Mouse (Mus musculus) heart, embryonic 11.5 days (tissue): ENCODE results near the gene Gm20388. TPM values are rescaled to one million over a fixed set of nuclear protein-coding genes. Genes with fewer than 3 reads are reported as not detected.

Experiments used
- ATAC-seq: fragments of 200-750 bp; cut with Nextera tagmentation; replicated peaks from 2 replicates; pipeline ENCODE4 v1.8.0; 2017; ENCODE audit warnings: moderate library complexity; ENCODE audit not compliant: insufficient number of reproducible peaks, low FRiP score, low TSS enrichment
- H3K27ac ChIP-seq: fragments of 300-500 bp; sonication (generic); 2 replicates; pipeline ENCODE4 v1.5.1; 2014; ENCODE audit warnings: mild to moderate bottlenecking, low read depth, low read length
- H3K27me3 ChIP-seq: fragments of 300-500 bp; sonication (generic); 2 replicates; pipeline ENCODE4 v1.6.1; 2014; ENCODE audit warnings: mild to moderate bottlenecking, low read length, mixed read lengths; ENCODE audit not compliant: control insufficient read depth, insufficient read depth
- H3K36me3 ChIP-seq: fragments of 300-500 bp; sonication (generic); 2 replicates; pipeline ENCODE4 v1.6.1; 2014; ENCODE audit warnings: mild to moderate bottlenecking, low read length, moderate library complexity, mixed read lengths; ENCODE audit not compliant: control insufficient read depth, insufficient read depth
- H3K4me1 ChIP-seq: fragments of 300-500 bp; sonication (generic); 2 replicates; pipeline ENCODE4 v1.6.1; 2014; ENCODE audit warnings: low read length; ENCODE audit not compliant: control insufficient read depth, insufficient read depth
- H3K4me2 ChIP-seq: fragments of 300-500 bp; sonication (generic); 2 replicates; pipeline ENCODE4 v1.6.1; 2014; ENCODE audit warnings: mild to moderate bottlenecking, moderate library complexity
- H3K4me3 ChIP-seq: fragments of 300-500 bp; sonication (generic); 2 replicates; pipeline ENCODE4 v1.5.1; 2014; ENCODE audit warnings: low read depth, low read length
- H3K9ac ChIP-seq: fragments of 300-500 bp; sonication (generic); 2 replicates; pipeline ENCODE4 v1.6.1; 2014; ENCODE audit warnings: mild to moderate bottlenecking, low read depth, low read length, moderate library complexity
- H3K9me3 ChIP-seq: fragments of 300-500 bp; sonication (generic); replicated peaks from 2 replicates; pipeline ENCODE4 v1.6.1; 2016; ENCODE audit warnings: low read length; ENCODE audit not compliant: control insufficient read depth
- WGBS: fragments of 180-500 bp; shearing (Covaris S2); extraction: QIAGEN DNeasy Blood & Tissue Kit; methylation state at CpG from one replicate; pipeline ENCODE4 v1.1.7; 2014; ENCODE audit not compliant: insufficient replicate concordance; 5-methylcytosine and 5-hydroxymethylcytosine counted together
- polyA plus RNA-seq: library from polyadenylated mRNA; unstranded; fragments of >200 nt; fragmentation: Nextera tagmentation; extraction: Ambion mirVana; gene quantifications from 2 replicates; pipeline ENCODE4 v1.2.1, GENCODE M21; 2014

The Gm20388 gene
- polyA plus RNA-seq, 1 experiment from 2014 or later, result 6.4 TPM

GRCm38 (mm10) chr8:121002871-121003539 lies 1092.4 kb downstream of the Gm20388 start:
- Histone ChIP-seq H3K36me3 (no peaks in the 10 kb centered on the region), H3K9me3 (0 out of 2 replicates have a peak, but pooled peaks cover 3% of the 10 kb centered on the region), H3K27me3 (peaks cover 40% of the 10 kb centered on the region), H3K27ac (no peak overlapping the region), H3K4me2 (no peak overlapping the region), H3K4me3 (no peak overlapping the region), H3K9ac (no peak overlapping the region), H3K4me1 (peaks cover 8% of the 10 kb centered on the region; the same call in 1 of the 2 replicates)
- WGBS, result 34% methylated on average over 17 of the region's 17 CpGs
- no peak for ATAC-seq

- H3K27me3 ChIP-seq, result peaks cover 41% of the 10 kb centered on the region
- H3K4me3 ChIP-seq, result no peak overlapping the region
- no peaks in the 10 kb centered on the region for H3K36me3 ChIP-seq
- WGBS, result 33% methylated on average over 2 of the region's 2 CpGs
- 0 out of 2 replicates have a peak, but pooled peaks cover 3% of the 10 kb centered on the region for H3K9me3 ChIP-seq
- ATAC-seq, result no peak
- H3K27ac ChIP-seq, result no peak overlapping the region
- peaks cover 8% of the 10 kb centered on the region; the same call in 1 of the 2 replicates for H3K4me1 ChIP-seq
- H3K4me2 ChIP-seq, result no peak overlapping the region
- no peak overlapping the region for H3K9ac ChIP-seq
Observed at GRCm38 (mm10) chr8:121003639-121004038, 1093.0 kb downstream of the Gm20388 start.

- peaks cover 62% of the 10 kb centered on the region for H3K27me3 ChIP-seq
- ATAC-seq, result no peak
- H3K4me3 ChIP-seq, result no peak overlapping the region
- no peak overlapping the region for H3K27ac ChIP-seq
- no peak overlapping the region for H3K4me2 ChIP-seq
- no peaks in the 10 kb centered on the region for H3K9me3 ChIP-seq
- H3K4me1 ChIP-seq, result no peaks in the 10 kb centered on the region
- 57% methylated on average over 6 of the region's 6 CpGs for whole genome bisulfite sequencing
- no peaks in the 10 kb centered on the region for H3K36me3 ChIP-seq
- no peak overlapping the region for H3K9ac ChIP-seq
Observed at GRCm38 (mm10) chr8:121013318-121013717, 1102.7 kb downstream of the Gm20388 start.

- Histone ChIP-seq H3K4me1 (peaks cover 6% of the 10 kb centered on the region; the same call in 1 of the 2 replicates), H3K4me3 (no peak overlapping the region), H3K27me3 (peaks cover 60% of the 10 kb centered on the region), H3K27ac (no peak overlapping the region), H3K36me3 (no peaks in the 10 kb centered on the region), H3K9me3 (no peaks in the 10 kb centered on the region), H3K4me2 (no peak overlapping the region), H3K9ac (no peak overlapping the region)
- 72% methylated on average over 17 of the region's 17 CpGs for WGBS
- no peak for ATAC-seq
Observed at GRCm38 (mm10) chr8:121016621-121017020, 1106.0 kb downstream of the Gm20388 start.

- Histone ChIP-seq H3K27ac (no peak overlapping the region), H3K4me1 (peaks cover 8% of the 10 kb centered on the region; the same call in 1 of the 2 replicates), H3K9ac (no peak overlapping the region), H3K36me3 (no peaks in the 10 kb centered on the region), H3K4me2 (no peak overlapping the region), H3K27me3 (peaks cover 68% of the 10 kb centered on the region), H3K9me3 (no peaks in the 10 kb centered on the region), H3K4me3 (no peak overlapping the region)
- WGBS, result 61% methylated on average over 10 of the region's 10 CpGs
- no peak for ATAC-seq
Observed at GRCm38 (mm10) chr8:121018236-121018635, 1107.6 kb downstream of the Gm20388 start.

GRCm38 (mm10) chr8:121021488-121021887 lies 1110.8 kb downstream of the Gm20388 start:
- Histone ChIP-seq H3K9ac (no peak overlapping the region), H3K4me2 (no peak overlapping the region), H3K4me3 (no peak overlapping the region), H3K36me3 (no peaks in the 10 kb centered on the region), H3K27ac (no peak overlapping the region), H3K4me1 (peaks cover 8% of the 10 kb centered on the region; the same call in 1 of the 2 replicates), H3K9me3 (no peaks in the 10 kb centered on the region), H3K27me3 (peaks cover 71% of the 10 kb centered on the region)
- ATAC-seq, result no peak
- 16% methylated on average over 12 of the region's 12 CpGs for WGBS

- Histone ChIP-seq H3K4me1 (peaks cover 15% of the 10 kb centered on the region), H3K4me2 (no peak overlapping the region), H3K9me3 (no peaks in the 10 kb centered on the region), H3K27me3 (peaks cover 59% of the 10 kb centered on the region), H3K9ac (no peak overlapping the region), H3K4me3 (no peak overlapping the region), H3K36me3 (no peaks in the 10 kb centered on the region), H3K27ac (no peak overlapping the region)
- no peak for ATAC-seq
- WGBS, result 94% methylated on average over 4 of the region's 4 CpGs
Observed at GRCm38 (mm10) chr8:121023003-121023402, 1112.4 kb downstream of the Gm20388 start.

- Histone ChIP-seq H3K9ac (no peak overlapping the region), H3K4me2 (no peak overlapping the region), H3K9me3 (no peaks in the 10 kb centered on the region), H3K4me3 (no peak overlapping the region), H3K27me3 (peaks cover 53% of the 10 kb centered on the region), H3K36me3 (no peaks in the 10 kb centered on the region), H3K4me1 (peaks cover 15% of the 10 kb centered on the region), H3K27ac (no peak overlapping the region)
- 47% methylated on average over 18 of the region's 18 CpGs for WGBS
- no peak for ATAC-seq
Observed at GRCm38 (mm10) chr8:121023736-121024135, 1113.1 kb downstream of the Gm20388 start.

- Histone ChIP-seq H3K36me3 (no peaks in the 10 kb centered on the region), H3K27me3 (peaks cover 44% of the 10 kb centered on the region), H3K4me2 (no peak overlapping the region), H3K9ac (no peak overlapping the region), H3K9me3 (no peaks in the 10 kb centered on the region), H3K4me3 (no peak overlapping the region), H3K4me1 (peaks cover 15% of the 10 kb centered on the region), H3K27ac (no peak overlapping the region)
- ATAC-seq, result no peak
- WGBS, result 61% methylated on average over 5 of the region's 5 CpGs
Observed at GRCm38 (mm10) chr8:121025486-121025885, 1114.8 kb downstream of the Gm20388 start.
